Mouse (Mus musculus): ENCODE measurements around the gene Umad1.

Gene Umad1

GRCm38 (mm10) chr6:8368198-8368864 lies 109.2 kb downstream of the Umad1 start:
- no peak for DNase-seq (ENCODE audit: low spot score in 2 of 2)

DNA sequence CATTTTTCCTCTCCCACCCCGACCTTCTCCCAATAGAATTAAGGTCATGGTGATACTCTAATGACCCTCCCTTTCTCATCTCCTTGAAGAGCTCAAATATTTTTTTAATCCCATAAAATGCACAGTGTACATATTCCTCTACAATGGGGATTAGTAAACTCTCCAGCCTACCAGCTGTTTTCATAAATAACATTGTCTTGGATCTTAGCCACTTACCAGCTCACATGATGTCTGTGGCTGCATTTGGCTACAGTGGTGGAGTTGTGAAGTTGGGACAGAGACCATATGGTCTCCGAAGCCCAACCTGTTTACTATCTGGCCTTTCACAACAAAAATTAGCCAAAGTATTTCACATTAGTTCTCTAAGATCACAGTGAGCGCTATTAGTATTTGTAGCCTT lies 111.5 kb downstream of the Umad1 start:
- no peak for DNase-seq (ENCODE audit: low spot score in 2 of 2)

- no peak for DNase-seq (ENCODE audit: low spot score in 2 of 2)
Observed at GRCm38 (mm10) chr6:8373051-8373450, 114.0 kb downstream of the Umad1 start.

- no peak for DNase-seq (ENCODE audit: low spot score in 2 of 2)
Observed at GRCm38 (mm10) chr6:8373851-8374250, 114.8 kb downstream of the Umad1 start.

GRCm38 (mm10) chr6:8374290-8374689 lies 115.2 kb downstream of the Umad1 start:
- DNase-seq (ENCODE audit: low spot score in 2 of 2), result no peak

- no peak for DNase-seq (ENCODE audit: low spot score in 2 of 2)
Observed at GRCm38 (mm10) chr6:8374712-8375111, 115.6 kb downstream of the Umad1 start.

- no peak for DNase-seq (ENCODE audit: low spot score in 2 of 2)
Observed at GRCm38 (mm10) chr6:8376351-8376750, 117.3 kb downstream of the Umad1 start.

GRCm38 (mm10) chr6:8377667-8378066 lies 118.6 kb downstream of the Umad1 start:
- DNase-seq (ENCODE audit: low spot score in 2 of 2), result no peak

DNA sequence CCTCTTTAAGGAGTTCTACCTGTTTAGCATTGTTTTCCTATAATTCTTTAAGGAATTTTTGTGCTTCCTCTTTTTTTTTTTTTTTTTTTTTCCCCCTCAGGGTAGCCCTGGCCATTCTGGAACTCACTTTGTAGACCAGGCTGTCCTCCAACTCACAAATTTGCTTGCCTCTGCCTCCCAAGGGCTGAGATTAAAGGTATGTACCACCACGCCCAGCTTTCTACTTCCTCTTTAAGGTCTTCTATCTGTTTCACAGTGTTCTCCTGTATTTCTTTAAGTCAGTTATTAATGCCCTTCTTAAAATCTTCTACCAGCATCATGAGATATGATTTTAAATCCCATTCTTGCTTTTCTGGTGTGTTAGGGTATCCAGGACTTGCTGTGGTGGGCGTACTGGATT lies 130.2 kb downstream of the Umad1 start:
- DNase-seq (ENCODE audit: low spot score in 2 of 2), result no peak

GRCm38 (mm10) chr6:8390296-8390695 lies 131.2 kb downstream of the Umad1 start:
- DNase-seq (ENCODE audit: low spot score in 2 of 2), result no peak

- DNase-seq (ENCODE audit: low spot score in 2 of 2), result no peak
Observed at GRCm38 (mm10) chr6:8390935-8391334, 131.8 kb downstream of the Umad1 start.

DNA sequence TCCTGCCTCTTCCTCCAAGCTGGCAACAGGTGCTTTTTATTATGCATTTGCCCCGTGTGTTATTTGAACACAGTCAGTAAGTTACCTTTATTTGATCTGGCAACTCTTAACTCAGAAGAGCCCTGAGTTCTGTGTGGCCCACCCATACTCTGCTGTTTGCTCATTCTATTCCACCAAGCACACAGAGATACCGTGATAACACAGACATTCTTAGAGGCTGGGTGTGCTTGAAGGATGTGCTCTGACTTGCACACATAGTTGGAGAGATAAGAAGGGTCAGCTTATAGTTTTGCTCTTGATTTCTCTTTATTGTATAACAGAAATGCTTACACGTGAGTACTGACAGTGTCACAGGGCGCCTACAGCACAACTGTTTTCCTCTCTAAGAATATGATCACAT lies 133.9 kb downstream of the Umad1 start:
- no peak for DNase-seq (ENCODE audit: low spot score in 2 of 2)

- DNase-seq (ENCODE audit: low spot score in 2 of 2), result no peak
Observed at GRCm38 (mm10) chr6:8394044-8394443, 135.0 kb downstream of the Umad1 start.

- DNase-seq (ENCODE audit: low spot score in 2 of 2), result no peak
Observed at GRCm38 (mm10) chr6:8395061-8395460, 136.0 kb downstream of the Umad1 start.

GRCm38 (mm10) chr6:8397252-8397651 lies 138.2 kb downstream of the Umad1 start:
- no peak for DNase-seq (ENCODE audit: low spot score in 2 of 2)

- DNase-seq (ENCODE audit: low spot score in 2 of 2), result no peak
Observed at GRCm38 (mm10) chr6:8399710-8400109, 140.6 kb downstream of the Umad1 start.

GRCm38 (mm10) chr6:8403127-8403526 lies 144.0 kb downstream of the Umad1 start:
- DNase-seq (ENCODE audit: low spot score in 2 of 2), result no peak

DNA sequence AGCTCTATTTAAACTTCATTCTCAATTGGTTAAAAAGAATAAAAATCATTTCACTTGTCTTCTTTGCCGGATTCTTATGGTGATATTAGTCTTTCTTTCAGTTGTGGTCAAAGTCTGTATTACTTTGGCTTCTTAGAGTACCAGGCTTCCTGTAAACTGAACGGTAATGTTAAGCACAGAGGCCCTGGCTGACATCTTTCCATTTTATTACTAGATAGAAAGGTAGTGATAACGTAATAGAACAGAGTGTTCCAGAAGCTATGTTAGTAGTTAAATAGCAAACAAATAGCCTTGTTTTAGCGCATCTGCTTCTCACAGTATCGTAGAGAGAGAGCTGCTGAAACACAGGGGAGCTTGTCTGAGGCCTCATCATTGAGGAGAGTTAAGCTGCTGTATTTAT lies 146.8 kb downstream of the Umad1 start:
- DNase-seq (ENCODE audit: low spot score in 2 of 2), result no peak

GRCm38 (mm10) chr6:8408332-8408731 lies 149.2 kb downstream of the Umad1 start:
- DNase-seq (ENCODE audit: low spot score in 2 of 2), result no peak

DNA sequence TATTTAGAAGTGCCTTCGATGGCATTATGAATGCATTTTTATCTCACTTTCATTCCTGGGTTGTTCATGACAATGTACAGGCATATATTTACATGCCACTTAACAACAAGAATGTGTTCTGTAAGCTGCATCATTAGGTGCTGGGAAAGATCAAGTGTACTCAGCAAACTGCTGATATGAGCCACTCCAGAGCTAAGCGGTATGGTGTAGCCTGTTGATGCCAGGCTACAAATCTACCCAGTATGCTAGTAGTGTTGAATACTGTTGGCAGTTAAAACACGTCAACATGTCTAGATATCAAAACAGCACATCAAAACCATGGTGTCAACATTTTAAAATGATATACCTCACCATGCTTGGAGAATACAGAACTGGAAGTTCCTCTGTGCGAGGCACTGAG lies 150.8 kb downstream of the Umad1 start:
- DNase-seq (ENCODE audit: low spot score in 2 of 2), result no peak

DNA sequence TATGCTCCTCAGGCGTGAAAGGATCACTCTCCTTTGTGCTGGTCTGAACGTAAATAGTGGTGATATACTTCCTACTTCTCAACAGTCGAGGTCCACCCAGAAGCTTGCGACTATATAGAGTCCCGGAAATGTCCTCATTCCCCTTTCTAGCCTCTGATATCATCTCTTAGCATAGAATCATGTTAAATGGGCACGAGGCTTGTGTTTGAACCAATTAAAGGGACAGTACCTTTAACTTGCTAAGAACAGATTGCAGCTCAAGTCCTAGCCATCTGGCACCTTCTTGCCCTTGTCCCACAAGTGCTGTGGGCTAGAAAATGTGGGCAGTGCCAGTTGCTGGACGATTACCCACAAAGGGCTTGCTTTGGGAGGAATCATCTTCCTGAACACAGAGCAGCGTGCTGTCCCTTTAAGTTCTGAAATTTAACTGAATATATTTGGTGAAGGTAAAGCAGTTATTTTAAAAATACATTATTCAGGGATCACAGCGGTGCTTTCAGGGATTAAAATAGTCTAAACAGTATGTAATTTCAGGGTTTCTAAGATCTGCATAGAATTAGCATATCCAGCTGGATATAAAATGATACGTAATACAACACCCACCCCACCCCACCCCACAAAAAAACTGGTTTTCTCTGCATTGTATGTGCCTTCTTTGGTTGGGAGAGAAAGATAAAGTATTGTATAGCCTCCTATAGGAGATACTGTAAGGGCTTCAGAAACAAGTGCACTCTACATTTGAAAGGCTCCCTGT lies 153.9 kb downstream of the Umad1 start:
- DNase-seq (ENCODE audit: low spot score in 2 of 2), result no peak

DNA sequence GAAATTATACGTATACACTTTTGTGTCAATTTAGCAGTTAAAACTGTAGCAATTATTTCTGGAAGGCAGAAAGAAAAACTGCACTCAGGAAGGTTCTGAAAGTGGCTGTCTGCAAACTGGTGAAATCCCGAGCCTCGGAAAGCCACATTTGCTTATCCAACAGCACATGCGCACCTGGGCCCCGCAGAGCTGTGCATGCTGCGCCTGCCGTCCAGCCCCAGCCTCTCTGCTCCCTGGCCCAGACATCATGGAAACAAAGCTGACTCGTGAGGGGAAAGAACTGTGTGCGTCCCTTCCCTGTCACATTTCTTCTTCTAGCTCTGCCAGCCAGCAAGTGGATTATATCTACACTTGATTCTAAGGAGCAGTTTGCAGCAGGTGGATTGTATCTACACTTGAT lies 154.9 kb downstream of the Umad1 start:
- no peak for DNase-seq (ENCODE audit: low spot score in 2 of 2)

DNA sequence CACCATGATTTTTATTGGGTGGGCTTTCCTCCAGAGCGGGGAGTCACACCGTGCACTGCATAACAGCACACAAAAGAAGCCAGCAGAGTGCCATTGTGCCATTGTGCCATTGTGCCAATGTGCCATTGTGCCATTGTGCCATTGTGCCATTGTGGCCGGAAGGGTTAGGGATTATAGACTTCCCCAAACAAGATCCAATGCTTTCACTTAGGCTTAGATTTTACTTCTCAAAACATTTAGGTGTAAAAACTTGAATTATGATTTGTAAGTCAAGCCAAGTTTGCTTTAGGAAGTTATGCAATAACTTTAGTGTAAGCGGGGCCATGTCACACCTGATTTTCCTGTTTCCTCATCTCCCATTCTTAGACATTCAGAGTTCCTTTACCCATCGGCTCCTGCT lies 156.7 kb downstream of the Umad1 start:
- no peak for DNase-seq (ENCODE audit: low spot score in 2 of 2)

Data from spleen, postnatal 10 days (tissue).